Mouse (Mus musculus): ENCODE measurements around the gene Ank3. TPM values are rescaled to one million over a fixed set of nuclear protein-coding genes. Genes with fewer than 3 reads are reported as not detected.

The Ank3 gene
- total and polyA plus RNA-seq, 2 experiments from 2014 or later = 60.1 to 239 TPM

GRCm38 (mm10) chr10:69795656-69796055 is 397.1 kb downstream of the Ank3 start:
- ATAC-seq = no peak
- 88% methylated on average over 3 of the region's 3 CpGs for WGBS
- Histone ChIP-seq H3K27me3 (ENCODE audit: insufficient read depth, low read length) (no peaks in the 10 kb centered on the region), H3K36me3 (ENCODE audit: insufficient read depth, low read length) (no peaks in the 10 kb centered on the region), H3K27ac (no peak overlapping the region), H3K4me3 (ENCODE audit: low read length) (no peak overlapping the region), H3K9ac (replicated peaks; ENCODE audit: low read length) (no peak overlapping the region), H3K4me1 (ENCODE audit: insufficient read depth, low read length) (peaks cover 9% of the 10 kb centered on the region; the same call in 1 of the 2 replicates), H3K4me2 (ENCODE audit: low read depth, low read length) (no peak overlapping the region), H3K9me3 (ENCODE audit: low read length) (no peaks in the 10 kb centered on the region)
- TF ChIP-seq CTCF (IDR thresholded peaks at IDR 0.05; ENCODE audit: low read depth) = no peak
- DNase-seq (ENCODE audit: low spot score) = no peak

- Histone ChIP-seq H3K9ac (replicated peaks; ENCODE audit: low read length) (no peak overlapping the region), H3K36me3 (ENCODE audit: insufficient read depth, low read length) (no peaks in the 10 kb centered on the region), H3K27ac (peak overlapping the region; percentile 41; the same call in 1 of the 2 replicates), H3K27me3 (ENCODE audit: insufficient read depth, low read length) (no peaks in the 10 kb centered on the region), H3K4me3 (ENCODE audit: low read length) (no peak overlapping the region), H3K4me1 (ENCODE audit: insufficient read depth, low read length) (peaks cover 9% of the 10 kb centered on the region; the same call in 1 of the 2 replicates), H3K4me2 (ENCODE audit: low read depth, low read length) (no peak overlapping the region), H3K9me3 (ENCODE audit: low read length) (no peaks in the 10 kb centered on the region)
- ATAC-seq (peak; percentile 60), DNase-seq (ENCODE audit: low spot score) (peak; percentile 53)
- WGBS = 32% methylated on average over 8 of the region's 8 CpGs
- TF ChIP-seq CTCF (IDR thresholded peaks at IDR 0.05; ENCODE audit: low read depth) = no peak
Observed at GRCm38 (mm10) chr10:69796421-69796886, 397.9 kb downstream of the Ank3 start.

- ATAC-seq = peak; percentile 77
- no peaks in the 10 kb centered on the region for H3K9me3 ChIP-seq (ENCODE audit: low read length)
- no peak overlapping the region for H3K4me2 ChIP-seq (ENCODE audit: low read depth, low read length)
- H3K4me3 ChIP-seq (ENCODE audit: low read length) = no peak overlapping the region
- TF ChIP-seq CTCF (IDR thresholded peaks at IDR 0.05; ENCODE audit: low read depth) = no peak
- 40% methylated on average over 14 of the region's 14 CpGs for WGBS
- no peak overlapping the region for H3K9ac ChIP-seq (replicated peaks; ENCODE audit: low read length)
- H3K27me3 ChIP-seq (ENCODE audit: insufficient read depth, low read length) = no peaks in the 10 kb centered on the region
- H3K4me1 ChIP-seq (ENCODE audit: insufficient read depth, low read length) = peaks cover 6% of the 10 kb centered on the region; the same call in 1 of the 2 replicates
- DNase-seq (ENCODE audit: low spot score) = peak; percentile 86
- peak overlapping the region; percentile 17 for H3K27ac ChIP-seq
- H3K36me3 ChIP-seq (ENCODE audit: insufficient read depth, low read length) = no peaks in the 10 kb centered on the region
Observed at GRCm38 (mm10) chr10:69803135-69803756, 404.7 kb downstream of the Ank3 start.

GRCm38 (mm10) chr10:69804613-69805012 is 406.0 kb downstream of the Ank3 start:
- Histone ChIP-seq H3K4me3 (ENCODE audit: low read length) (no peak overlapping the region), H3K27ac (no peak overlapping the region), H3K9ac (replicated peaks; ENCODE audit: low read length) (no peak overlapping the region), H3K4me1 (ENCODE audit: insufficient read depth, low read length) (peaks cover 6% of the 10 kb centered on the region; the same call in 1 of the 2 replicates), H3K9me3 (ENCODE audit: low read length) (no peaks in the 10 kb centered on the region), H3K36me3 (ENCODE audit: insufficient read depth, low read length) (peaks cover 5% of the 10 kb centered on the region; the same call in 1 of the 2 replicates), H3K27me3 (ENCODE audit: insufficient read depth, low read length) (no peaks in the 10 kb centered on the region), H3K4me2 (ENCODE audit: low read depth, low read length) (no peak overlapping the region)
- TF ChIP-seq CTCF (IDR thresholded peaks at IDR 0.05; ENCODE audit: low read depth) = no peak
- WGBS = 57% methylated on average over 6 of the region's 6 CpGs
- DNase-seq (ENCODE audit: low spot score) (no peak), ATAC-seq (no peak)

DNA sequence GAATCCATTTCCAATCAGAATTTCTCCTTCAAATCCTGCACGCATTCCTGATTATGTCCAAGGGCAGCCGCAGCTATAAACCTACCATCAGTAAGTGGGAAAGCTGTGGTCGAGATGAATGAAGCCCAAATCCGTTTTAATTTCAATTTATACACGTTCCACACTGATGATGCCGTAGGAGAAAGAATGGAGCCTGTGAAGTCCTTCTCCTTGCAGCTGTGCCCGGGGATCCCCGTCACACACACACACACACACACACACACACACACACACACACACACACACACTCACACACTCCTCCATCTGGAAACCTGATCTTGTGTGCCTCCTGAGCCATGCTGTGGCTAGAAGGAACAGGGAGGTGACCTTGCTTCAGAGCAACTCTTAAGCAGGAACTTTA is 412.2 kb downstream of the Ank3 start:
- TF ChIP-seq CTCF (IDR thresholded peaks at IDR 0.05; ENCODE audit: low read depth) = no peak
- no peak overlapping the region for H3K4me3 ChIP-seq (ENCODE audit: low read length)
- no peak overlapping the region for H3K9ac ChIP-seq (replicated peaks; ENCODE audit: low read length)
- H3K27me3 ChIP-seq (ENCODE audit: insufficient read depth, low read length) = no peaks in the 10 kb centered on the region
- no peaks in the 10 kb centered on the region for H3K9me3 ChIP-seq (ENCODE audit: low read length)
- DNase-seq (ENCODE audit: low spot score) (no peak), ATAC-seq (no peak)
- H3K27ac ChIP-seq = no peak overlapping the region
- H3K4me1 ChIP-seq (ENCODE audit: insufficient read depth, low read length) = 0 out of 2 replicates have a peak, but pooled peaks cover 3% of the 10 kb centered on the region
- H3K36me3 ChIP-seq (ENCODE audit: insufficient read depth, low read length) = peaks cover 5% of the 10 kb centered on the region
- 61% methylated on average over 8 of the region's 8 CpGs for WGBS
- no peak overlapping the region for H3K4me2 ChIP-seq (ENCODE audit: low read depth, low read length)

GRCm38 (mm10) chr10:69813823-69814522 is 415.4 kb downstream of the Ank3 start:
- DNase-seq (ENCODE audit: low spot score) = peak; percentile 20
- peak; percentile 64; the same call in 1 of the 2 replicates for ATAC-seq
- 50% methylated on average over 6 of the region's 6 CpGs for WGBS

More at GRCm38 (mm10) chr10:69813823-69814522, 415.4 kb downstream of the Ank3 start:
- no peak for TF ChIP-seq CTCF (IDR thresholded peaks at IDR 0.05; ENCODE audit: low read depth)
- Histone ChIP-seq H3K27ac (no peak overlapping the region), H3K9ac (replicated peaks; ENCODE audit: low read length) (no peak overlapping the region), H3K4me3 (ENCODE audit: low read length) (no peak overlapping the region), H3K9me3 (ENCODE audit: low read length) (no peaks in the 10 kb centered on the region), H3K4me1 (ENCODE audit: insufficient read depth, low read length) (0 out of 2 replicates have a peak, but pooled peaks cover 3% of the 10 kb centered on the region), H3K4me2 (ENCODE audit: low read depth, low read length) (no peak overlapping the region), H3K27me3 (ENCODE audit: insufficient read depth, low read length) (no peaks in the 10 kb centered on the region), H3K36me3 (ENCODE audit: insufficient read depth, low read length) (peaks cover 3% of the 10 kb centered on the region)
